21 mouse cellular contexts compared by ENCODE assay signal in the genomic region with DNA sequence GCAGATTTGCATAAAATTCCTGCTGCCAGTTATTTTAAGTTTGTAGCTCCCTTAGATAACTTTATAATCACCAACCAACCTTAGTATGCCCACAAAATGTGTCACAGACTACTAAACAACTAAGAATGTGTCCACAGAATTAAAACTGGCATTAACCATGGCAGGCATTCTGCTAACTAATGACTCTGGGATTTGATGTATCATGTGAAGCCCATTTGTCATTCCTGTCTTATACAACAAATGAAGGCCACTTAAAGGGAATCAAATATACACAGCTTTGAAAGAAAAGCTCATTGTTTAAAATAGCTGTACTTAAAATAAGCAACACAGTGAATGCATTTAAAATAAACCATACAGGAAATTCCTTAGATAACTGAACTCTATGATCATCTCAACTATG.
"Had no signal": no experiment of that assay in that cellular context is flagged by ENCODE, and none has a peak within 500 bp of the region (broad histone marks: within the 10 kb centered on the region; RNA-seq: fewer than 3 reads in every experiment).

No protein-coding gene starts in this region.

- H3K4me1 ChIP-seq: limb, embryonic 12.5 days; limb, embryonic 15.5 days; midbrain, embryonic 12.5 days; midbrain, embryonic 15.5 days; neural tube, embryonic 12.5 days; stomach, embryonic 15.5 days had no signal

- H3K9me3 ChIP-seq: limb, embryonic 12.5 days; limb, embryonic 15.5 days; midbrain, embryonic 12.5 days; midbrain, embryonic 15.5 days; neural tube, embryonic 12.5 days; stomach, embryonic 15.5 days had no signal

- ATAC-seq: intestine, postnatal 0 days; liver, postnatal 0 days; midbrain, embryonic 15.5 days had no signal

- H3K36me3 ChIP-seq: midbrain, embryonic 15.5 days; neural tube, embryonic 12.5 days; stomach, embryonic 15.5 days had no signal

- H3K9ac ChIP-seq: limb, embryonic 12.5 days; limb, embryonic 15.5 days; liver, embryonic 14.5 days; liver, postnatal 0 days; midbrain, embryonic 12.5 days; midbrain, embryonic 15.5 days; neural tube, embryonic 12.5 days; stomach, embryonic 15.5 days had no signal

- H3K4me3 ChIP-seq: left cerebral cortex, adult 2 months; limb, embryonic 12.5 days; limb, embryonic 15.5 days; midbrain, embryonic 12.5 days; midbrain, embryonic 15.5 days; neural tube, embryonic 12.5 days; stomach, embryonic 15.5 days had no signal

- DNase-seq: kidney, adult 2 months; kidney, postnatal 25 days; layer of hippocampus, postnatal 36 days; liver, postnatal 0 days; lung, postnatal 10 days; retina, postnatal 1 day; right cerebral cortex, postnatal 25 days; spleen, adult 18-20 months; thymus, postnatal 25 days had no signal

- H3K27me3 ChIP-seq: limb, embryonic 12.5 days; limb, embryonic 15.5 days; midbrain, embryonic 12.5 days; midbrain, embryonic 15.5 days; neural tube, embryonic 12.5 days; stomach, embryonic 15.5 days had no signal

- H3K27ac ChIP-seq: kidney, postnatal 0 days; left cerebral cortex, adult 2 months; limb, embryonic 12.5 days; limb, embryonic 15.5 days; liver, embryonic 14.5 days; macrophage; midbrain, embryonic 12.5 days; midbrain, embryonic 15.5 days; neural tube, embryonic 12.5 days; stomach, embryonic 15.5 days had no signal

- H3K4me2 ChIP-seq: limb, embryonic 12.5 days; limb, embryonic 15.5 days; liver, embryonic 11.5 days; midbrain, embryonic 12.5 days; midbrain, embryonic 15.5 days; neural tube, embryonic 12.5 days; stomach, embryonic 15.5 days had no signal
